Mouse (Mus musculus): Measurements from ENCODE around the gene 1700003E16Rik. TPM values are rescaled to one million over a fixed set of nuclear protein-coding genes. Genes with fewer than 3 reads are reported as not detected.

The 1700003E16Rik gene
- not detected for polyA plus RNA-seq (2014; fragmentation: Illumina TruSeq; extraction: RNeasy Lipid Tissue Mini Kit (QIAGEN cat#74804); ENCODE audit: low read depth, low replicate concordance)

GRCm38 (mm10) chr6:83156259-83156684, at the start of gene 1700003E16Rik, which contains the start of gene Wdr54:
Gene 1700003E16Rik, plus strand, starts transcription at chr6:83156404.
Gene Wdr54, minus strand, starts transcription at chr6:83156397.

GRCm38 (mm10) chr6:83108762-83109668, 47.2 kb upstream of the 1700003E16Rik start, which contains the start of gene Mrpl53:
Gene Mrpl53, plus strand, starts transcription at chr6:83109040.

GRCm38 (mm10) chr6:83115011-83115671, 41.1 kb upstream of the 1700003E16Rik start, which contains the start of gene Mogs:
Gene Mogs, plus strand, starts transcription at chr6:83115496.

GRCm38 (mm10) chr6:83120930-83121862, 35.0 kb upstream of the 1700003E16Rik start, which contains the start of gene Wbp1:
Gene Wbp1, minus strand, starts transcription at chr6:83121559.

GRCm38 (mm10) chr6:83125331-83125730, 30.9 kb upstream of the 1700003E16Rik start, which contains the start of gene Ino80b:
Gene Ino80b, minus strand, starts transcription at chr6:83125431.

GRCm38 (mm10) chr6:83134951-83135513, 21.2 kb upstream of the 1700003E16Rik start, which contains the start of gene Rtkn:
Gene Rtkn, plus strand, starts transcription at chr6:83135463.

GRCm38 (mm10) chr6:83165607-83166242, 9.5 kb downstream of the 1700003E16Rik start, which contains the start of gene Dctn1:
Gene Dctn1, plus strand, starts transcription at chr6:83165920.

Other genes starting within 250 kb of the 1700003E16Rik start
- 0.34 TPM for gene Sema4f, start 216.6 kb upstream of the 1700003E16Rik start, polyA plus RNA-seq (2014; fragmentation: Illumina TruSeq; extraction: RNeasy Lipid Tissue Mini Kit (QIAGEN cat#74804); ENCODE audit: low read depth, low replicate concordance)
- not detected for gene M1ap, start 209.5 kb upstream of the 1700003E16Rik start, polyA plus RNA-seq (2014; fragmentation: Illumina TruSeq; extraction: RNeasy Lipid Tissue Mini Kit (QIAGEN cat#74804); ENCODE audit: low read depth, low replicate concordance)
- gene Dok1, start 122.9 kb upstream of the 1700003E16Rik start, polyA plus RNA-seq (2014; fragmentation: Illumina TruSeq; extraction: RNeasy Lipid Tissue Mini Kit (QIAGEN cat#74804); ENCODE audit: low read depth, low replicate concordance), result 3.5 TPM
- gene Loxl3, start 122.2 kb upstream of the 1700003E16Rik start, polyA plus RNA-seq (2014; fragmentation: Illumina TruSeq; extraction: RNeasy Lipid Tissue Mini Kit (QIAGEN cat#74804); ENCODE audit: low read depth, low replicate concordance), result 4.9 TPM
- gene Aup1, start 101.9 kb upstream of the 1700003E16Rik start, polyA plus RNA-seq (2014; fragmentation: Illumina TruSeq; extraction: RNeasy Lipid Tissue Mini Kit (QIAGEN cat#74804); ENCODE audit: low read depth, low replicate concordance), result 107 TPM
- 41.4 TPM for gene Htra2, start 101.1 kb upstream of the 1700003E16Rik start, polyA plus RNA-seq (2014; fragmentation: Illumina TruSeq; extraction: RNeasy Lipid Tissue Mini Kit (QIAGEN cat#74804); ENCODE audit: low read depth, low replicate concordance)
- gene Dqx1, start 98.6 kb upstream of the 1700003E16Rik start, polyA plus RNA-seq (2014; fragmentation: Illumina TruSeq; extraction: RNeasy Lipid Tissue Mini Kit (QIAGEN cat#74804); ENCODE audit: low read depth, low replicate concordance), result 1.3 TPM
- gene Tlx2, start 86.1 kb upstream of the 1700003E16Rik start, polyA plus RNA-seq (2014; fragmentation: Illumina TruSeq; extraction: RNeasy Lipid Tissue Mini Kit (QIAGEN cat#74804); ENCODE audit: low read depth, low replicate concordance), result not detected
- 10.6 TPM for gene Pcgf1, start 78.5 kb upstream of the 1700003E16Rik start, polyA plus RNA-seq (2014; fragmentation: Illumina TruSeq; extraction: RNeasy Lipid Tissue Mini Kit (QIAGEN cat#74804); ENCODE audit: low read depth, low replicate concordance)
- gene Lbx2, start 70.0 kb upstream of the 1700003E16Rik start, polyA plus RNA-seq (2014; fragmentation: Illumina TruSeq; extraction: RNeasy Lipid Tissue Mini Kit (QIAGEN cat#74804); ENCODE audit: low read depth, low replicate concordance), result 0.76 TPM
- gene Ccdc142, start 54.8 kb upstream of the 1700003E16Rik start, polyA plus RNA-seq (2014; fragmentation: Illumina TruSeq; extraction: RNeasy Lipid Tissue Mini Kit (QIAGEN cat#74804); ENCODE audit: low read depth, low replicate concordance), result 0.73 TPM
- 1.6 TPM for gene Gm42688, start 54.8 kb upstream of the 1700003E16Rik start, polyA plus RNA-seq (2014; fragmentation: Illumina TruSeq; extraction: RNeasy Lipid Tissue Mini Kit (QIAGEN cat#74804); ENCODE audit: low read depth, low replicate concordance)
- 134 TPM for gene Mrpl53, start 47.4 kb upstream of the 1700003E16Rik start, polyA plus RNA-seq (2014; fragmentation: Illumina TruSeq; extraction: RNeasy Lipid Tissue Mini Kit (QIAGEN cat#74804); ENCODE audit: low read depth, low replicate concordance)
- 11.1 TPM for gene Mogs, start 40.9 kb upstream of the 1700003E16Rik start, polyA plus RNA-seq (2014; fragmentation: Illumina TruSeq; extraction: RNeasy Lipid Tissue Mini Kit (QIAGEN cat#74804); ENCODE audit: low read depth, low replicate concordance)
- 77.2 TPM for gene Wbp1, start 34.8 kb upstream of the 1700003E16Rik start, polyA plus RNA-seq (2014; fragmentation: Illumina TruSeq; extraction: RNeasy Lipid Tissue Mini Kit (QIAGEN cat#74804); ENCODE audit: low read depth, low replicate concordance)
- 9.5 TPM for gene Ino80b, start 31.0 kb upstream of the 1700003E16Rik start, polyA plus RNA-seq (2014; fragmentation: Illumina TruSeq; extraction: RNeasy Lipid Tissue Mini Kit (QIAGEN cat#74804); ENCODE audit: low read depth, low replicate concordance)
- gene Rtkn, start 20.9 kb upstream of the 1700003E16Rik start, polyA plus RNA-seq (2014; fragmentation: Illumina TruSeq; extraction: RNeasy Lipid Tissue Mini Kit (QIAGEN cat#74804); ENCODE audit: low read depth, low replicate concordance), result 10.5 TPM
- 1.9 TPM for gene Wdr54, start within 50 bp of the 1700003E16Rik start, polyA plus RNA-seq (2014; fragmentation: Illumina TruSeq; extraction: RNeasy Lipid Tissue Mini Kit (QIAGEN cat#74804); ENCODE audit: low read depth, low replicate concordance)
- 81.2 TPM for gene Dctn1, start 9.5 kb downstream of the 1700003E16Rik start, polyA plus RNA-seq (2014; fragmentation: Illumina TruSeq; extraction: RNeasy Lipid Tissue Mini Kit (QIAGEN cat#74804); ENCODE audit: low read depth, low replicate concordance)
- gene Slc4a5, start 63.4 kb downstream of the 1700003E16Rik start, polyA plus RNA-seq (2014; fragmentation: Illumina TruSeq; extraction: RNeasy Lipid Tissue Mini Kit (QIAGEN cat#74804); ENCODE audit: low read depth, low replicate concordance), result not detected
- 2.9 TPM for gene Mthfd2, start 169.5 kb downstream of the 1700003E16Rik start, polyA plus RNA-seq (2014; fragmentation: Illumina TruSeq; extraction: RNeasy Lipid Tissue Mini Kit (QIAGEN cat#74804); ENCODE audit: low read depth, low replicate concordance)
- 25.4 TPM for gene Mob1a, start 169.6 kb downstream of the 1700003E16Rik start, polyA plus RNA-seq (2014; fragmentation: Illumina TruSeq; extraction: RNeasy Lipid Tissue Mini Kit (QIAGEN cat#74804); ENCODE audit: low read depth, low replicate concordance)
- 291 TPM for gene Bola3, start 192.7 kb downstream of the 1700003E16Rik start, polyA plus RNA-seq (2014; fragmentation: Illumina TruSeq; extraction: RNeasy Lipid Tissue Mini Kit (QIAGEN cat#74804); ENCODE audit: low read depth, low replicate concordance)